Mouse (Mus musculus) WW6 (cell line): ENCODE results near the gene Kif2c.
A peak's percentile ranks its signal among the peaks of the same experiment; 100 is the strongest.

ENCODE experiments used
- DNase-seq: peaks from one replicate; pipeline ENCODE4 v3.0.0-alpha.2; 2013; ENCODE audit warnings: low read depth, low spot score

Kif2c gene

GRCm38 (mm10) chr4:117138295-117139216 is 43.9 kb downstream of the Kif2c start:
- no peak for DNase-seq

- DNase-seq: no peak
Observed at GRCm38 (mm10) chr4:117136034-117136433, 46.4 kb downstream of the Kif2c start.

GRCm38 (mm10) chr4:117134601-117134995 is 47.8 kb downstream of the Kif2c start:
- no peak for DNase-seq

GRCm38 (mm10) chr4:117133817-117134600 is 48.4 kb downstream of the Kif2c start, which contains the start of gene Plk3:
Gene Plk3 (minus strand): TSS chr4:117133963.
- peak; percentile 94 for DNase-seq

- no peak for DNase-seq
Observed at GRCm38 (mm10) chr4:117133366-117133796, 49.1 kb downstream of the Kif2c start.

- DNase-seq: no peak
Observed at GRCm38 (mm10) chr4:117132794-117133143, 49.7 kb downstream of the Kif2c start.

- DNase-seq: no peak
Observed at GRCm38 (mm10) chr4:117131890-117132793, 50.3 kb downstream of the Kif2c start.

- no peak for DNase-seq
Observed at GRCm38 (mm10) chr4:117131198-117131597, 51.2 kb downstream of the Kif2c start.

GRCm38 (mm10) chr4:117130790-117131189 is 51.6 kb downstream of the Kif2c start:
- DNase-seq: no peak

GRCm38 (mm10) chr4:117127991-117128686 is 54.3 kb downstream of the Kif2c start:
- DNase-seq: no peak

GRCm38 (mm10) chr4:117126675-117127290 is 55.7 kb downstream of the Kif2c start, which contains the start of gene Tctex1d4:
Gene Tctex1d4 (plus strand): TSS chr4:117126794.
- no peak for DNase-seq

GRCm38 (mm10) chr4:117125910-117126674 is 56.3 kb downstream of the Kif2c start:
- peak; percentile 85 for DNase-seq

- no peak for DNase-seq
Observed at GRCm38 (mm10) chr4:117125348-117125909, 57.0 kb downstream of the Kif2c start, which contains the start of gene Btbd19. Gene Btbd19 (minus strand): TSS chr4:117125725.

- DNase-seq: no peak
Observed at GRCm38 (mm10) chr4:117124518-117125347, 57.7 kb downstream of the Kif2c start.

- DNase-seq: no peak
Observed at GRCm38 (mm10) chr4:117124218-117124517, 58.3 kb downstream of the Kif2c start.

GRCm38 (mm10) chr4:117123546-117124217 is 58.8 kb downstream of the Kif2c start:
- no peak for DNase-seq

GRCm38 (mm10) chr4:117122209-117122608 is 60.2 kb downstream of the Kif2c start:
- no peak for DNase-seq
